ENCODE assay signal across 17 mouse cellular contexts in genomic region chr7:84401641-84402455, GRCm38 (mm10). TPM values are rescaled to one million over a fixed set of nuclear protein-coding genes. Genes with fewer than 3 reads are reported as not detected.
DNase-seq lines count a peak whose midpoint lies in the region; ATAC-seq and TF ChIP-seq lines count a peak whose summit lies in the region.
"Had no signal": no experiment of that assay in that cellular context is flagged by ENCODE, and none has a peak within 500 bp of the region (broad histone marks: within the 10 kb centered on the region; RNA-seq: fewer than 3 reads in every experiment).

No protein-coding gene starts in this region.

- 18% methylated on average over 9 of the region's 9 CpGs for WGBS in forebrain, embryonic 13.5 days
- WGBS in midbrain, embryonic 10.5 days = 51% methylated on average over 9 of the region's 9 CpGs
- 72% methylated on average over 9 of the region's 9 CpGs for WGBS in limb, embryonic 10.5 days

- intact Hi-C loops in left cerebral cortex, adult 2 months (cut with DNase I) = no loop called here

- peak; percentile 82 for ATAC-seq in forebrain, embryonic 13.5 days
- ATAC-seq: CD4-positive, CD25-positive, alpha-beta regulatory T cell, adult 4 months had no signal

- peak overlapping the region; percentile 55 for H3K27ac ChIP-seq in left cerebral cortex, adult 2 months
- peak overlapping the region; percentile 82 for H3K27ac ChIP-seq in forebrain, embryonic 13.5 days
- H3K27ac ChIP-seq in midbrain, embryonic 10.5 days (replicated peaks) = peak overlapping the region; percentile 75
- H3K27ac ChIP-seq in limb, embryonic 10.5 days = no peak overlapping the region
- H3K27ac ChIP-seq: liver, embryonic 14.5 days had no signal

- H3K4me2 ChIP-seq in forebrain, embryonic 13.5 days = peak overlapping the region; percentile 33

- no peaks in the 10 kb centered on the region for H3K9me3 ChIP-seq in forebrain, embryonic 13.5 days (replicated peaks)
- H3K9me3 ChIP-seq in midbrain, embryonic 10.5 days (replicated peaks) = no peaks in the 10 kb centered on the region
- no peaks in the 10 kb centered on the region for H3K9me3 ChIP-seq in limb, embryonic 10.5 days (replicated peaks)
- H3K9me3 ChIP-seq: megakaryocyte, embryonic 14.5 days had no signal

- peaks cover 73% of the 10 kb centered on the region for H3K4me1 ChIP-seq in forebrain, embryonic 13.5 days
- H3K4me1 ChIP-seq in midbrain, embryonic 10.5 days = peaks cover 53% of the 10 kb centered on the region
- H3K4me1 ChIP-seq in limb, embryonic 10.5 days = peaks cover 18% of the 10 kb centered on the region
- H3K4me1 ChIP-seq: megakaryocyte, embryonic 14.5 days had no signal

- TF ChIP-seq CTCF in left cerebral cortex, adult 2 months (IDR thresholded peaks at IDR 0.05) = no peak; the same call in 1 of the 2 replicates

- H3K9ac ChIP-seq in forebrain, embryonic 13.5 days = 0 out of 2 replicates have a peak overlapping the region, but pooled peaks have one; percentile 12
- H3K9ac ChIP-seq: liver, embryonic 14.5 days had no signal

- no peak for DNase-seq in left cerebral cortex, adult 2 months (ENCODE audit: extremely low spot score in 1 of 2, low spot score in 2 of 2)
- DNase-seq in left cerebral cortex, adult 9 months (ENCODE audit: low spot score in 2 of 2) = no peak
- peak; percentile 17 for DNase-seq in midbrain, embryonic 10.5 days (ENCODE audit: low spot score)
- peak; percentile 84 for DNase-seq in retina, postnatal 1 day
- no peak for DNase-seq in MN1 (ENCODE audit: low spot score)
- no peak for DNase-seq in gastrocnemius, postnatal 10 days
- DNase-seq in limb, embryonic 10.5 days (ENCODE audit: low spot score) = no peak
- DNase-seq: adrenal gland, postnatal 14 days; cerebellum, adult 8-10 months; heart, adult 18-20 months; heart, postnatal 4 days; kidney, postnatal 10 days had no signal

- no peaks in the 10 kb centered on the region for H3K27me3 ChIP-seq in forebrain, embryonic 13.5 days
- peaks cover 11% of the 10 kb centered on the region; the same call in 1 of the 2 replicates for H3K27me3 ChIP-seq in midbrain, embryonic 10.5 days (ENCODE audit: low read depth, poor library complexity, severe bottlenecking)
- H3K27me3 ChIP-seq in limb, embryonic 10.5 days (ENCODE audit: low read depth, poor library complexity, severe bottlenecking) = no peaks in the 10 kb centered on the region

- no peak overlapping the region for H3K4me3 ChIP-seq in left cerebral cortex, adult 2 months
- no peak overlapping the region for H3K4me3 ChIP-seq in forebrain, embryonic 13.5 days
- no peak overlapping the region; the same call in 1 of the 2 replicates for H3K4me3 ChIP-seq in midbrain, embryonic 10.5 days
- H3K4me3 ChIP-seq in limb, embryonic 10.5 days = no peak overlapping the region
- H3K4me3 ChIP-seq: erythroblast, embryonic 14.5 days; megakaryocyte, embryonic 14.5 days had no signal

- H3K36me3 ChIP-seq in forebrain, embryonic 13.5 days (ENCODE audit: poor library complexity, severe bottlenecking) = peaks cover 18% of the 10 kb centered on the region
- peaks cover 22% of the 10 kb centered on the region for H3K36me3 ChIP-seq in midbrain, embryonic 10.5 days
- peaks cover 6% of the 10 kb centered on the region; the same call in 1 of the 2 replicates for H3K36me3 ChIP-seq in limb, embryonic 10.5 days

RNA-seq across cellular contexts. Expression of gene Arnt2, which starts 8.1 kb away (rescaled TPM):
- 100 to 1,000 TPM; 253 to 266 TPM for total RNA-seq in left cerebral cortex, adult 2 months (2021)
- 46.4 and 55.0 TPM in 2 replicates for polyA plus RNA-seq in forebrain, embryonic 13.5 days (2015; fragmentation: Nextera tagmentation; extraction: Ambion mirVana)
- polyA plus RNA-seq in midbrain, embryonic 10.5 days (2016; fragmentation: Nextera tagmentation; extraction: Ambion mirVana) = 24.0 and 36.1 TPM in 2 replicates
- 1 to 10 TPM; 3.9 to 6.4 TPM for total RNA-seq in gastrocnemius, postnatal 10 days (2021)
- 14.4 and 18.4 TPM in 2 replicates for polyA plus RNA-seq in limb, embryonic 10.5 days (2016; fragmentation: Nextera tagmentation; extraction: Ambion mirVana)
- polyA plus RNA-seq: erythroblast, embryonic 14.5 days had no signal

Comparison
In these comparisons a context has a peak if more than half of its experiments do, and no peak if none do; other contexts are left out.
1. DNase-seq: peak in midbrain, embryonic 10.5 days (single experiment) and retina, postnatal 1 day (single experiment); none in left cerebral cortex, adult 2 months (0 of 2), left cerebral cortex, adult 9 months (0 of 2), MN1 (single experiment), gastrocnemius, postnatal 10 days (single experiment) and limb, embryonic 10.5 days (single experiment).